Comparison of ENCODE assay signal across 15 mouse cellular contexts in genomic region chr13:90843412-90843811, GRCm38 (mm10).
"Had no signal": no experiment of that assay in that cellular context is flagged by ENCODE, and none has a peak within 500 bp of the region (broad histone marks: within the 10 kb centered on the region; RNA-seq: fewer than 3 reads in every experiment).

No protein-coding gene starts in this region.

- H3K4me3 ChIP-seq: megakaryocyte, embryonic 14.5 days; midbrain, embryonic 13.5 days; midbrain, embryonic 15.5 days; neural tube, embryonic 12.5 days; stomach, embryonic 15.5 days had no signal

- H3K4me1 ChIP-seq: midbrain, embryonic 13.5 days; midbrain, embryonic 15.5 days; neural tube, embryonic 12.5 days; stomach, embryonic 15.5 days had no signal

- H3K27ac ChIP-seq: macrophage; midbrain, embryonic 13.5 days; midbrain, embryonic 15.5 days; neural tube, embryonic 12.5 days; stomach, embryonic 15.5 days; stomach, postnatal 0 days had no signal

- ATAC-seq: midbrain, embryonic 13.5 days; midbrain, embryonic 15.5 days had no signal

- H3K27me3 ChIP-seq: midbrain, embryonic 13.5 days; midbrain, embryonic 15.5 days; neural tube, embryonic 12.5 days; stomach, embryonic 15.5 days had no signal

- H3K36me3 ChIP-seq: midbrain, embryonic 13.5 days; midbrain, embryonic 15.5 days; neural tube, embryonic 12.5 days; stomach, embryonic 15.5 days had no signal

- DNase-seq: lung, embryonic 14.5 days; lung, postnatal 10 days; lung, postnatal 36 days; right cerebral cortex, postnatal 14 days; thymus, adult 2 months; thymus, postnatal 25 days; thymus, postnatal 4 days had no signal

- H3K4me2 ChIP-seq: lung, embryonic 14.5 days; midbrain, embryonic 11.5 days; midbrain, embryonic 13.5 days; midbrain, embryonic 15.5 days; neural tube, embryonic 12.5 days; stomach, embryonic 15.5 days had no signal

- H3K9me3 ChIP-seq: megakaryocyte, embryonic 14.5 days; midbrain, embryonic 13.5 days; midbrain, embryonic 15.5 days; neural tube, embryonic 12.5 days; stomach, embryonic 15.5 days had no signal

- H3K9ac ChIP-seq: lung, embryonic 14.5 days; midbrain, embryonic 13.5 days; midbrain, embryonic 15.5 days; neural tube, embryonic 12.5 days; stomach, embryonic 15.5 days had no signal
